Mouse (Mus musculus) heart, adult 2 months (tissue): ENCODE results near the gene Ap3d1. TPM values are rescaled to one million over a fixed set of nuclear protein-coding genes. Genes with fewer than 3 reads are reported as not detected.
A peak's percentile ranks its signal among the peaks of the same experiment; 100 is the strongest.

ENCODE experiments used
- DNase-seq, 2 experiments: peaks; one replicate each; pipeline ENCODE4 v3.0.0; 2021
- H3K27ac ChIP-seq: fragments of 200-600 bp; 2 replicates; pipeline ENCODE4 v1.8.1; 2022
- H3K27me3 ChIP-seq: fragments of 200-500 bp; 2 replicates; pipeline ENCODE4 v1.6.1; 2012; ENCODE audit warnings: mild to moderate bottlenecking, low read length, inconsistent platforms, mixed read lengths; ENCODE audit not compliant: control insufficient read depth, insufficient read depth
- H3K36me3 ChIP-seq: fragments of 200-500 bp; 2 replicates; pipeline ENCODE4 v1.6.1; 2012; ENCODE audit warnings: low read length, inconsistent platforms; ENCODE audit not compliant: control insufficient read depth, insufficient read depth
- H3K4me1 ChIP-seq: fragments of 200-500 bp; 2 replicates; pipeline ENCODE4 v1.6.1; 2011; ENCODE audit warnings: low read length; ENCODE audit not compliant: control insufficient read depth, insufficient read depth
- H3K4me3 ChIP-seq: fragments of 200-600 bp; 2 replicates; pipeline ENCODE4 v1.8.1; 2022
- H3K79me2 ChIP-seq: fragments of 200-500 bp; replicated peaks from 2 replicates; pipeline ENCODE4 v1.6.1; 2012; ENCODE audit warnings: mild to moderate bottlenecking, inconsistent platforms, low read length, moderate library complexity, mixed read lengths; ENCODE audit not compliant: control insufficient read depth, insufficient read depth
- H3K9ac ChIP-seq: fragments of 200-500 bp; 2 replicates; pipeline ENCODE4 v1.6.1; 2012; ENCODE audit warnings: low read depth, mild to moderate bottlenecking, control low read depth, inconsistent platforms, low read length, mixed read lengths
- CTCF ChIP-seq: fragments of 200-600 bp; IDR thresholded peaks from 2 replicates; pipeline ENCODE4 v1.8.1; 2022; ENCODE audit warnings: antibody characterized with exemption, mild to moderate bottlenecking, moderate library complexity
- EP300 ChIP-seq: fragments of 200-500 bp; IDR thresholded peaks from 2 replicates; pipeline ENCODE4 v1.6.1; 2011; ENCODE audit warnings: low read depth, low read length, control low read depth; ENCODE audit not compliant: insufficient read depth
- POLR2A ChIP-seq: fragments of 200-500 bp; IDR thresholded peaks from 2 replicates; pipeline ENCODE4 v1.6.1; 2011; ENCODE audit warnings: mild to moderate bottlenecking, low read depth, low read length, control low read depth; ENCODE audit not compliant: insufficient read depth
- WGBS: fragments of 180-500 bp; shearing (Covaris S2); methylation state at CpG from one replicate; pipeline ENCODE4 v1.1.7; 2018; 5-methylcytosine and 5-hydroxymethylcytosine counted together
- intact Hi-C: fragments of 180-260 bp; cut with DNase I; formaldehyde crosslinking; loops from one replicate; pipeline ENCODE4 v1.15.1; 2025
- polyA plus RNA-seq: library from polyadenylated mRNA; depleted of rRNA; stranded (reverse); fragments of >200 nt; gene quantifications from 2 replicates; pipeline ENCODE4 v1.2.3, GENCODE M21; 2012
- total RNA-seq, 2 experiments: library from RNA; stranded (reverse); gene quantifications; 2 replicates each; pipeline ENCODE4 v1.2.3; 2021

The Ap3d1 gene
- total and polyA plus RNA-seq, 3 experiments, result 40.2 to 52.9 (median 42.6) TPM

GRCm38 (mm10) chr10:80784871-80785270, 42.8 kb upstream of the Ap3d1 start:
- WGBS, result 55% methylated on average over 12 of the region's 12 CpGs
- TF ChIP-seq POLR2A (no peak), CTCF (no peak), EP300 (no peak)
- DNase-seq, result peak in 1 of 2 experiments; percentile 55
- Histone ChIP-seq H3K79me2 (no peaks in the 10 kb centered on the region), H3K9ac (no peak overlapping the region), H3K27ac (peak overlapping the region; percentile 60), H3K27me3 (no peaks in the 10 kb centered on the region), H3K4me3 (no peak overlapping the region), H3K4me1 (no peaks in the 10 kb centered on the region; the same call in 1 of the 2 replicates), H3K36me3 (no peaks in the 10 kb centered on the region)
- intact Hi-C loops, result no loop called here

- DNase-seq, result no peak
- TF ChIP-seq POLR2A (no peak), EP300 (no peak), CTCF (no peak)
- H3K9ac ChIP-seq, result no peak overlapping the region
- H3K79me2 ChIP-seq, result no peaks in the 10 kb centered on the region
- no peaks in the 10 kb centered on the region for H3K36me3 ChIP-seq
- no peak overlapping the region for H3K4me3 ChIP-seq
- WGBS, result 97% methylated on average over 2 of the region's 2 CpGs
- H3K4me1 ChIP-seq, result no peaks in the 10 kb centered on the region; the same call in 1 of the 2 replicates
- intact Hi-C loops, result no loop called here
- H3K27me3 ChIP-seq, result no peaks in the 10 kb centered on the region
- peak overlapping the region; percentile 27 for H3K27ac ChIP-seq
These were observed 42.2 kb upstream of the Ap3d1 start for GRCm38 (mm10) chr10:80784302-80784701.

- intact Hi-C loops, result no loop called here
- no peaks in the 10 kb centered on the region for H3K27me3 ChIP-seq
- no peak for DNase-seq
- H3K4me3 ChIP-seq, result no peak overlapping the region
- TF ChIP-seq EP300 (no peak), CTCF (no peak), POLR2A (no peak)
- no peak overlapping the region for H3K27ac ChIP-seq
- no peak overlapping the region for H3K9ac ChIP-seq
- H3K79me2 ChIP-seq, result no peaks in the 10 kb centered on the region
- peaks cover 6% of the 10 kb centered on the region for H3K4me1 ChIP-seq
- no peaks in the 10 kb centered on the region for H3K36me3 ChIP-seq
These were observed 37.5 kb upstream of the Ap3d1 start for GRCm38 (mm10) chr10:80779565-80779964.

GRCm38 (mm10) chr10:80777123-80777522, 35.1 kb upstream of the Ap3d1 start:
- whole genome bisulfite sequencing, result 62% methylated on average over 5 of the region's 5 CpGs
- H3K27ac ChIP-seq, result no peak overlapping the region
- DNase-seq, result no peak
- intact Hi-C loops, result no loop called here
- H3K27me3 ChIP-seq, result no peaks in the 10 kb centered on the region
- no peak overlapping the region for H3K4me3 ChIP-seq
- peaks cover 2% of the 10 kb centered on the region; the same call in 1 of the 2 replicates for H3K36me3 ChIP-seq
- TF ChIP-seq CTCF (no peak), EP300 (no peak), POLR2A (no peak)
- no peak overlapping the region for H3K9ac ChIP-seq
- no peaks in the 10 kb centered on the region for H3K79me2 ChIP-seq
- H3K4me1 ChIP-seq, result peaks cover 14% of the 10 kb centered on the region

- no peak for DNase-seq
- no peak overlapping the region for H3K9ac ChIP-seq
- peaks cover 14% of the 10 kb centered on the region for H3K4me1 ChIP-seq
- no peak overlapping the region for H3K4me3 ChIP-seq
- H3K36me3 ChIP-seq, result peaks cover 2% of the 10 kb centered on the region; the same call in 1 of the 2 replicates
- TF ChIP-seq EP300 (no peak), CTCF (no peak)
- no peaks in the 10 kb centered on the region for H3K27me3 ChIP-seq
- H3K27ac ChIP-seq, result no peak overlapping the region
- intact Hi-C loops, result no loop called here
- 71% methylated on average over 6 of the region's 6 CpGs for WGBS
- H3K79me2 ChIP-seq, result no peaks in the 10 kb centered on the region
These were observed 34.4 kb upstream of the Ap3d1 start for GRCm38 (mm10) chr10:80776358-80776869.

- TF ChIP-seq CTCF (no peak), EP300 (no peak), POLR2A (no peak)
- no peak for DNase-seq
- H3K27me3 ChIP-seq, result no peaks in the 10 kb centered on the region
- no peaks in the 10 kb centered on the region for H3K79me2 ChIP-seq
- H3K4me3 ChIP-seq, result no peak overlapping the region
- no peak overlapping the region for H3K9ac ChIP-seq
- WGBS, result 50% methylated on average over 4 of the region's 4 CpGs
- peaks cover 2% of the 10 kb centered on the region; the same call in 1 of the 2 replicates for H3K36me3 ChIP-seq
- intact Hi-C loops, result no loop called here
- peaks cover 14% of the 10 kb centered on the region for H3K4me1 ChIP-seq
- peak overlapping the region; percentile 27; the same call in 1 of the 2 replicates for H3K27ac ChIP-seq
These were observed 33.7 kb upstream of the Ap3d1 start for GRCm38 (mm10) chr10:80775731-80776130.
